Mouse (Mus musculus): Measurements from ENCODE around the gene Smcr8. TPM values are rescaled to one million over a fixed set of nuclear protein-coding genes. Genes with fewer than 3 reads are reported as not detected.

Smcr8 gene
- 10 to 100 TPM; 15.8 to 16.2 TPM for total RNA-seq (2021)

DNA sequence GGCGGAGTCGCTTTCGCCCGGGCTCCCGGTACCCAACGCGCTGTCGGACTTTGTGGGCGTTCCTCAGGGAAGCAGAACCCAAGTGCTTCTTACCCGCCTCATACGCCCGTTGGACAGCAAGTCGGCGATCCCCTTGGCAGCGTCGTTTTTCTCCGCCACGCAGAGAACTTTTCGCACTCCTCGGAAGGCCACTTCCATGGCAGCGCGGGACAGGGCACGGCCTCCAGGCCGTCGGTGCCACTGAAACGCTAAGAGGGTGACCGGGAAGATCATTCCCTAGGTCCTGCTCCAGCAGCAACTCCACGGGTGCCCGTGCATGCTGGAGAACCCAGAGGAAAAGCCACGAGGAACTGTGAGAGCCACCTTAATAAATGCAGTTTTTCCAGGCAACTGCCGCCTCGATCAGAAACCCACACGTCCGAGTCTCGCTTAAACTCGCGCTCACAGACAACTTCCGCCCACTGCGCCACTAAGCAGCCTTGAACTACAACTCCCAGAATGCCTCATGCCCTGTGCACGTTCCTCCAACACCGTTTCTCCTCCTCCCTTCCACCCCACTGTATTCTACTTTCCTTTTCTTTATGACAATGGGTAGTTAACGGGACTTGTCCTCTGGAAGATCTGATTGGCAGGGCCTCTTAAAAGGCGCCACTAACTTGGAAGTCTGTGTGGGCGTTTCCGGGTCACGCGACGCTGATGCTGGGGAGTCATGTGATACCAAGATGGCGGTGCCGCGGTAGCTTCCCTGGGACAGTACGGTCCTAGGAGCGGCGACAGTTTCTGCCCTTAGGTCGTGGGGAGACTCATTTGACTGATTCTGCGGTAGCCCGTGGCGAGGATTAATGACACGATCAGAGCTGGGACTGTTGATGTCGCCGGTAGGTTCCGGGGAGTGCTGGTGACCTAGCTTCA, at the start of gene Smcr8, which contains the start of gene Top3a:
Smcr8 (plus strand) TSS at position 696 of the 912 bp plus-strand sequence.
Top3a (minus strand) TSS at position 537 of the 912 bp plus-strand sequence.
- DNase-seq = peak; percentile 81

DNA sequence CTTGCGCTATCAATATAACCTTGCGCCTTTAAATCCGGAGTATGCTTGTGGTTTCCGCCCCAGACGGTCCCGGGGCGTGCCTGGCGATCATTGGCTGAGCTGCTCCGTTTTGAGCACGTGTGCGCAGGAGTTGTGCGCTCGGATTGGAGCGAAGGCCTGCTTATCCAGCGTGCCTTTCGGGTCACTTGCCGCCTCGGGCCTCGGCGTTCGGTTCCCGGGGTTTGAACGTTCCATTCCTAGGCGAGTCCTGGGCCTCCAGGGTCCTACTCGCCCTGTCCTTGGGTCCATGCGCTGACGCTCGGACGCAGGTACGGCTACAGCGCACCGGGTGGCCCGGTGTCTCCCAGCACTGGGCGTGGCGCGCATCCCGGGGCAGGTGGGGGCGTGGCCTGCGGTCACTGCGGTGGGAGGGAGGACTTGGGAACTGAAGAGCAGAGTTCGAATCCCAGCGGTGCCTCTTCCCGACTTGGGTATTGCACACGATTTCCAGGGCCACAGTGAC, 49.0 kb upstream of the Smcr8 start, which contains the start of gene Mief2:
Mief2 (plus strand) TSS at position 139 of the 502 bp plus-strand sequence.
- DNase-seq = peak; percentile 94

DNA sequence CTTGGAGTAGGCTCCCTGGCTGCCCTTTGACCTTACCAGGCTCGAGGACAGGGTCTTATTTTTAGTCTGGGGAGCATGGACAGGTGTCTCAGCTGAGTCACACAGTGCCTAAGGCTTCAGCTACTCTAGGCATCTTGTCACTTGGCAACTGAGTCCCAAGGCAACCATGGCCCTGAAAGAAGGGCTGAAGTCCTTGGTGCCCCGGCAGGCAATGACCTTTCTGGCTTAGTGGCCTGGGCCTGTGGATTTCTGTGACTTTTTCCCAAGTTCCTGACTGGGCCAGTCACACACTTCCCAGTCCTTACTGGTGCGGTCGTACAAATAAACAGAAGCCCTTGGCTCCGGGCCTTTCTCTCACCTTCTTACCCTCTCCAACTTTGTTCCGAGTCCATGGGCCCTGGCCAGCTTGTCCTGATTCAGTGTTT, 48.1 kb upstream of the Smcr8 start:
- DNase-seq = no peak

DNA sequence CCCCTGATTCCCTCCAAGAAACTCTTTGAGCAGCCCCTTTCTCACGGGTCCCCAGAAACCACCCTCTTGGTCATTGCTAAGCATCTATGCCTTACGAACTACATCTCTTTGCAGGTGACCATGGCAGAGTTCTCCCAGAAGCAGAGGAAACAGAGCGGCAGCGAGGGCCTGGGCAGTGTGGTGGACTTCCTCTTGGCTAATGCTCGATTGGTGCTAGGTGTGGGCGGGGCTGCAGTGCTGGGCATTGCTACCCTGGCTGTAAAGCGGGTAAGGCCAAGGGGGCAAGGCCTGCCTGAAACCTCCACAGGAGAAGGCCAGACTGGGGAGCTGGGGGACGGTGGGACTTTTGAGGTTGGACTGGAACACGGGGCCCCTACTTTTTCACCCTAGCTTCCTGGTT, 47.2 kb upstream of the Smcr8 start:
- no peak for DNase-seq

DNA sequence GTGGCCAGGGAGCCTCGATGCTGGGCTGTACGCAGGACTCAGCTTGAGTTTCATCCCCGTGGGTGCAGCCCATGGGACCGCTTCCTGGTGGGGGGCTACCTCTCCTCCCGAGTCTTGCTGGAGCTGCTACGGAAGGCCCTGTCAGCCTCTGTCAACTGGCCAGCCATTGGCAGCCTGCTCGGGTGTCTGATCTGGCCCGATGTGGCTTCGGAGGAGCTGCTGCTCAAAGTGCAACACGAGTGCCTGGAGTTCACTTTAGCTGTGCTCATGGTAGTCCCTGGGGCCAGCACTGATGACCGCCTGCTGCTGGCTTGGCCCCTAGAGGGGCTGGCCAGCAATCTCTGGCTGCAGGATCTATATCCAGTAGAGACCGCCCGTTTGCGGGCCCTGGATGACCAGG, 46.1 kb upstream of the Smcr8 start:
- DNase-seq = no peak

DNA sequence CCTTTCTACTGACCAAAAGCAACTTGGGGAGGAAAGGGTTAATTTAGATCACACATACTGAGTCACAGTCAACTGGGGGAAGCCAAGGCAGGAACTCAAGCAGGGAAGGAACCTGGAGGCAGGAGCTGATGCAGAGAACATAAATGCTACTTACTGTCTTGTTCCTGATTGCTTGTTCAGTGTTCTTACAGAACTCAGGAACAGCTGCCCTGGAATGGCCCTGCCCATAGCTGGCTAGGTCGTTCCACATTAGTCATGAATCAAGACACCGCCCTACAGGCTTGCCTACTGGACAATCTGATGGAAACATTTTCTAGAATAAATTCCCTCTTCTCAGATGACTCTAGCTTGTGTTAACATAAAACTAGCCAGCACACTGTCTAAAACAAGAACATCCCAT, 43.1 kb upstream of the Smcr8 start:
- no peak for DNase-seq

DNA sequence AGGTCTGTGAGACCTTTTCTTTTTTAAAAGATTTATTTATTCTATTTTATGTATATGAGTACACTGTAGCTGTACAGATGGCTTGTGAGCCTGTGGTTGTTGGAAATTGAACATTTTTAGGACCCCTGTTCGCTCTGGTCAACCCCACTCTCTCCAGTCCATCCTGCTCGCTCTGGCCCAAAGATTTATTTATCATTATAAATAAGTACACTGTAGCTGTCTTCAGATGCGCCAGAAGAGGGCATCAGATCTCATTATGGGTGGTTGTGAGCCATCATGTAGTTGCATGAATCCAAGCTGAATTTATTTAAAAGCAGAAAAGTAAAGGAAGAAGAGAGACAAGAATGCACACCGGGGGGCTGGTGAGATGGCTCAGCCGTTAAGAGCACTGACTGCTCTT, 42.1 kb upstream of the Smcr8 start:
- DNase-seq = no peak

DNA sequence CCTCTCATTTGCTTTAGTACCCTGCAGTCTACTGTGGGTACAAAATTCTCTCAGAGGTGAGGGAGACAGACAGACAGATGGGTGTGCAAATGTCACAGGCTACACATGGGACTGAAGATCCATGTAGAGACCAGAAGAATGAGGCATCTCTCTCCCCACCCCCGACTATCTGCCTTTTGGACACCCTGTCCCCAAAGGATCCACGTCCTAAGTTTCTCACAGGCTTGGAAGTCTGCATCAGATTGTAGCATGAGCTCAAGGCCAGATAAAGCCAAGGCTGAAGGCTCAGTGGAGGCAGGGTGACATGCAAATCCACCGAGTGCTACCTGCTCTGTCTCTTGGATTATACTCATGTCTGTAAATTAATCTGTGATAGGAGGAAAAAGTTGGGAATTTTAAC, 40.8 kb upstream of the Smcr8 start:
- DNase-seq = no peak

DNA sequence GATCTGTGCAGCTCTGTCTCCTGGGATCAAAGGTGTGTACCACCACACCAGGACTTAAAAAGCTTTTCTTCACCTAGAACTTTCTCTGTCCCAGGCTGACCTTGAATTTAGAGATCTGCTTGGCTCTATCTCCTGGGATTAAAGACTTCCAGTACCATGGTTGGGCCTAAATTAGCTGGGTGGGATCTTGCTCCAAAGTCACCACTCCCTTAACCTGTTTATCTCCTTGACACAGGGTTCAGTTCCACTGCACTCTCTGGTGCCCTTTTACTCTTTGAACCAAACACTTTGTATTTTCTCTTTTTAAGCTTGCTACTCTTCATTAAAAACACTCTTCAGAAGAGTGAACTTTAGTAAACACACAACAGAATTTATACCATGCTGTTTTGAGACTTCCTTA, 39.9 kb upstream of the Smcr8 start:
- DNase-seq = no peak

DNA sequence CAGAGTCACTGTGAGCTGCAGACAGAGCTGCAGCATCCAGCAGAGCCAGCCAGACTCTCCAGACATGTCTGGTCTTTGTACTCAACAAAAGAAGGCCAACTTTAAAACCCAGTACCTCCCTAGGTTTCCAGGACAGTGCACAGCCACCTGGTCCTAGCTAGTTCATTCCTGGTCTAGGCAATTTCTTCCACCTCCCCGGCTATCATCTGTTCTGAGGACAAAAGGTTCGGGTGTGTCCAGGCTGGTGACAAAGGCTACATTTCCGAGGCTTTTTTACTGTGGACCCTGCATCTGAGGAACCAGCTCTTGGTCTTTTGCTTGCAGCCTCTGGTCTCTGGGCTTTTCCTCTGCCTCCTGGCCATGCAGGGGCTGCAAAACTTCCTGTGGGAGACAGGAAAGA, 37.0 kb upstream of the Smcr8 start:
- DNase-seq = no peak

DNA sequence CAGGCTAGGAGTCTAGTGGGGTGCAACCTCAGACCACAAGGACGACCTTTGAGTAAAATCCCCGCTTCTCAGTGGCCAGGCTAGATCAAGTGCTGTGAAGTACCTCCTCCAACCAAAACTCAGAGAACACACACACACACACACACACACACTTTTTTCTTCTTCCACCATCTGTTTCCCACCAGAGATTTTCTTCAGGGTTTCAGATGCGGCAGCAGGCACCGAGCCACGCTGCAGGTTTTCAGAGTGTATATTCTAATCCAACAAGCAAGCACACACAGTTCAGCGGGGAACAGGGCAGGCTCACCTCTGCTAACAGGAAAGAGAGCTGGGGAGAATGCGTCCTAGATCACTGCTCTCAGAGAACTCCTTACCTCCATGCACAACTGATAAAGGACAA, 21.8 kb upstream of the Smcr8 start:
- no peak for DNase-seq

DNA sequence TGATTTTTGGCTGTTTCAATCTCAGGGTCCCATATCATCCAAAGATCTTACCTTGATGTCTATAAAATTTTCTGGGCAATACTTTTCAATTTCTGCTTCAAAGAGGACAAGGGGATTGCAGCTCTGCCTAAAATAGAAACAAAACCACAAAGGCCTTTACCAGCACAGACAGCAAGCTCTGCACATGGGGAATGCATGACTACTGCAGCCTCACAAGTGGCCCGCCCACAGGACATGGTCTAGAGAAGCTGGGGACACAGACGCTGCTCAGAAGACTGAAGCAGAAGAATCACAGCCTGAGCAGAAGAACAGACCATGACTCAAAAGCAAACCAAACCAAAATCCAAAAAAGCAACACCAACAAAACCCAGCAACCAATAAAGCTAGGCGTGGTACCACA, 15.6 kb upstream of the Smcr8 start:
- no peak for DNase-seq

DNA sequence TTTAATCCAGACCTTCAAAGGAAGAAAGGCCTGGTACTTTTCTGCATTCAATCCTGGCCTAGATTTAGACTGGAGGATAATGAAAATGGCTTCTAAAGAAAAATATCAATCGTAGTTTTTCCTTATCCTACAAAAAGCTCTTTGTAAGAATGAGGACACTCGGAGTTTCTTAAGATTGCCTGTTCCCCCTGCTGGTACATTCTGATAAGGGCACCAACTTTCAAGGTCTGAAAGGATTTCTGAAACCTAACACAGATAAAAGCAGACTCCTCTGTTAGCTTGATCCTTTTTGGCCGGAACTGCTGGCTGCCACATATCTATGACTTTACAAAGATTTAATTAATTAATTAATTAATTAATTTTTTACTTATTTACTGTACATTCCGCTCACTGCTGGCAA, 10.4 kb upstream of the Smcr8 start:
- DNase-seq = no peak

DNA sequence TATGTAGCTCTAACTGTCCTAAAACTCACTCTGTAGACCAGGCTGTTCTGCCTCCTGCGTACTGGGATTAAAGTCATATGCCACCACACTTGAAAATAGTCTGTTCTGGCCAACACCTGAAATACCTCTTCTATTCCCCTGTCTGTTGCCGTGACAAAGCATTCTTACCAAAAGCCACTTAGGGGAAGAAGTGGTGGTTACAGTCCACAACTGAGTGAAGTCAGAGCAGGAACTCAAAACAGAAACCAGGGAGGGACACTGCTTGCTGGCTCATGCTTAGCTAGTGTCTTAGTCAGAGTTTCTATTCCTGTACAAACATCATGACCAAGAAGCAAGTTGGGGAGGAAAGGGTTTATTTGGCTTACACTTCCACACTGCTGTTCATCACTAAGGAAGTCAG, 8.0 kb upstream of the Smcr8 start:
- DNase-seq = no peak

DNA sequence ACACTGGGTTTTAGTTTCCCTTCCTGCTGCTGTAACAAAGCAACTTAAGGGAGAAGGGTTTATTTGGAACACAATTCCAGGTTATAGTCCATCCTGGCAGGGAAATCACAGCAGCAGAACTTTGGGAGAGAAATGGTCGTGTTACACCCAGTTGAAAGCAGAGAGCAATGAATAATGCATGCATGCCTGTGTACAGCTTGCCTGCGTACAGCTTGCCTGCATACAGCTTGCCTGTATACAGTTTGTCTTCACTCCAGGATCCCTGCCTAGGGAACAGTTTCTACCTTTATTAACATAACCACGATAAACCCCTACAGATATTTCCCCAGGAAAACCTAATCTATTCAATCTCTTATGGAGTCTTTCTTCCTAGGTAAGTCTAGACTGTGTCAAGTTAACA, 6.5 kb upstream of the Smcr8 start:
- no peak for DNase-seq

DNA sequence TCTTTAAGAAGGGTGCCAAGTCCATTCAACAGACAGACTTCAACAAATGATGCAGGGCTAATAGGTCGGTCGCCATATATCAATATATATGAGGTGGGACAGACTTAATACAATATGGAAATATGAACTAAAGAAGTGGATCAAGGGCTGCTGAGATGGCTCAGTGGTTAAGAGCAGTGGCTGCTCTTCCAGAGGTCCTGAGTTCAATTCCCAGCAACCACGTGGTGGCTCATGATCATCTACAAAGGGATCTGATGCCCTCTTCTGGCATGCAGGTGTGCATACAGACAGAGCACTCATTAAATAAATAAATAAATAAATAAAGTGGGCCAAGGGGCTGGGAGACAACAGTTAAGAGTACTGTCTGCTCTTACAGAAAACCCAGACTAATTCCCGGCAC, 5.2 kb upstream of the Smcr8 start:
- DNase-seq = no peak

DNA sequence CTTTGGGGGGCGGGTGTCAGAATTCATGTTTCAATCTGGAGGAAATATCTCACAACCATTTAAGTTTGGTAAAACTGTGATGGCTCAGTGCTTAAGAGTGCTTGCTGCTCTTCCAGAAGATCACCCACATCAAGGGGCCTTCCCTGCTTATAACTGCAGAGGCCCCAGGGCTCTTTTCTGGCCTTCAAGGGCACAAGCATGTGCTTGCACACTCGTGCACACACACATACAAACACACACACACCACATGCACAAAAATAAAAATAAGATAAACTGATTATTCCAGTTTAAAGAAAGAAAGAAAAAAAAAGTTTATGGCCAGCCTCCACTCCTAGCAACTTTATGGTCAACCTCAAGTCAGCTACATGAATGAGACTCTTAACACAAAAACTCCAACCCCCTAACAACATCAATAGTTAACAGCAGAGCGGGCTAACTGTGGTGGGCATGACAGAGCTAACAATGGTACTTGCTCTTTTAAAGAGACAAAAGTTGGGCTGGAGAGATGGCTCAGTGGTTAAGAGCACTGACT, 3.1 kb upstream of the Smcr8 start:
- no peak for DNase-seq

DNA sequence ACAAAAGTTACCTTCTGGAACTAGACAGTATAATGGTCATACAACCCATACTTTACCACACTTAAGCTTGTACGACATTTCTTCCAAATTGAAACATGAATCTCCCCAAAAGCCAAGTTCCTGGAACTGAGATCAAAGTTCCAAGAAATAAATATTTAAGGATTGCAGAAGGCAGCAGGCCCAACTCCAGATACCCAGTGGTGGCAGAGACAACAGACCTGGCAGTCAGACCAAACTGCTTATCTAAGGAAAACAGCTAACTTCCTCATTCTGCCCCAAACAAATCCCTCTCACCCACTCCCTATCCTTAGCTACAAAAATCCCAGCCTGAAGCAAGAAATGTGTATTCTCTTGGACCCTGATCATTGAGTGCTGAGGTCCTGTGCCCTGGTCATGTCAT, 2.5 kb upstream of the Smcr8 start:
- DNase-seq = no peak

DNA sequence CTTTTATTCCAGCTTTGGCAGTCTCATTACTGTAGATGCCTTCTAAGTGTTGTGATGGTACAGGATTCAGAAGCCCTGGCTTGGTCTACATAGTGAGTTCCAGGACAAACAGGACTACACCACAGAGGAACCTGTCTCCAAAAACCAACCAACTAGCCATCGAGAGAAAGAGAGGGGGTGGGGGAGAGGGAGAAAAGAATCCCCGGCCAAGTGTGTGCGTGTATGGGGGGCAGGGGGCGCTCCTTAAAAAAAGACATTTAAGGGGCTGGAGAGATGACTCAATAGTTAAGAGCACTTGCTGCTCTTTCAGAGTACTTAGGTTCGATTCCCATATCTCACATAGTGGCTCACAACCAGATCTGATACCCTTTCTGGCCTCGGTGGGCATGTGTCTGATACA, 1.7 kb upstream of the Smcr8 start:
- no peak for DNase-seq

DNA sequence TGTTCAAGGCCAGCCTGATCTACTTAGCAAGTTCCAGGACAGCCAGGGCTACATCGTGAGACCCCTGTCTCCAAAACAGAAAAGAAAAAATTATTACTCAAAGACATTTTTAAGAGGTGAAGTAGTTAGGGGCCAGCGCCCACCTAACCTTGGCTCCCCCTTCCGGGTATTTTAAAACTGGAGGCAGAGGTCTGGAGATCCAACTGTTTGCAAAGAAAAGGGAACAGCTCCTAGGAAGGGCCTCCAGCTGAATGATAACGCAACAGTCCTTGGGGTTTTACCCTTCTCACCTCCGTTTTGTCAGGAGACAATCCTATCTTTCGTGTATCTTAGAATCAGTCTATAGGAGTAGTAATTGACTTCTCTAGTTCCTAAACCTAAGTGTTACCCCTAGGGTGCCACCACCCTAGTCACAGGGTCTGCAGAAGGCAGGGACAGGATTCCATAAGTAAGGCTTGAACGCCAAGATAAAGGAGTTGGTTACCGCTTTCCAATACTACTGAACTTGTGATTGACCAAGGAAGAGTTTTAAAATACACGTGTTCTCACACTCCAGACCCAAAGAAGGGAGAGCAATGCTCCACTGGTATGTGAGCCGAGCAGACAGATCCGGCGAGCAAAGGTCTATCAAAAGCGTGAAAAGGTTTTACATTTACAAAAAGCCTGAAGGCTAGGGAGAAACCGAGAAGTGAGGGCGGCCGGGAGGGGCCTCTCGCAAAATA, 1.1 kb upstream of the Smcr8 start:
- no peak for DNase-seq

DNA sequence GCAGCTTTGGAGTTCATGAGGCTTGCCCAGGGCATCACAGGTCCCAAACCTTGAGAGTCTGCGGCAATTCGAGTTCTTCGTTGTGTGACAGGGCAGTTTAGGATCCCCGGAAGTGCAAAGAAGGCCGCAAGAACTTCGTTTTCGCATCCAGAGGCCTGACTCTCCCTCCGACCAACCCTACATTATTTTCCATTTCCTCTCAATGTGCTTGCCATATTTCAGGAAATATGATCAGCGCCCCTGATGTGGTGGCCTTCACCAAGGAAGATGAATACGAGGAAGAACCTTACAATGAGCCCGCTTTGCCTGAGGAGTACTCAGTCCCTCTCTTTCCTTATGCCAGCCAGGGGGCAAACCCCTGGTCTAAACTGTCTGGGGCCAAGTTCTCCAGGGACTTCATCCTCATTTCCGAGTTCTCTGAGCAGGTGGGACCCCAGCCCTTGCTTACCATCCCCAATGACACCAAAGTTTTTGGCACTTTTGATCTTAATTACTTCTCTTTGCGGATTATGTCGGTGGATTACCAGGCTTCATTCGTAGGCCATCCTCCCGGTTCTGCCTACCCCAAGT, 562 bp downstream of the Smcr8 start:
- no peak for DNase-seq

DNA sequence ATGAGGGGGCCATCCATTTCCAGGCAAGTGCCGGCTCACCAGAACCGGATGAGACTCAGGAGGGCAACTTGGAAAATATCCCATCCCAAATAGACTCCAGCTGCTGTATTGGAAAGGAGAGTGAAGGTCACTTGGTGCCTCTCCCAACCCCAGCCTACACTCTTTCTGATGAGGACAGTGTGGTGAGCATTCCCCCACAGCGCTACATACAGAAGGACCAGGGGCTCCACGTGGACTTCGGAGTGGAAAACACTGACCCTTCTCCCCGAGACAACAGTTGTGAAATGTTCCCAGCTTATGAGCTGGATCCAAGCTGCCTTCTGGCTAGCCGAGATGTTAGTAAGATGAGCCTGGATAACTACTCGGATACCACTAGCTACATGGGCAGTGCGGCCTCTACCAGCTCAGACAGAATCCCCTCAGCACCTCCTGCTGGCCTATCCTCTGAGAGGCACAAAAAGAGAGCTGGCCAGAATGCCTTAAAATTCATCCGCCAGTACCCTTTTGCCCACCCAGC, 2.4 kb downstream of the Smcr8 start:
- DNase-seq = no peak
